Mouse (Mus musculus) limb, embryonic 14.5 days (tissue): ENCODE measurements around the gene Dhx32. TPM values are rescaled to one million over a fixed set of nuclear protein-coding genes. Genes with fewer than 3 reads are reported as not detected.

Source experiments
- ATAC-seq: fragments of 200-750 bp; cut with Nextera tagmentation; 2 replicates; pipeline ENCODE4 v1.8.0; 2017; ENCODE audit warnings: low read depth, moderate number of reproducible peaks, moderate TSS enrichment; ENCODE audit not compliant: low FRiP score
- DNase-seq: peaks from one replicate; pipeline ENCODE4 v3.0.0-alpha.2; 2015; ENCODE audit warnings: low spot score
- H3K27ac ChIP-seq: fragments of 300-500 bp; sonication (generic); replicated peaks from 2 replicates; pipeline ENCODE4 v1.5.1; 2014; ENCODE audit warnings: low read depth, mild to moderate bottlenecking, low read length, moderate library complexity, mixed read lengths
- H3K27me3 ChIP-seq: fragments of 300-500 bp; sonication (generic); 2 replicates; pipeline ENCODE4 v1.6.1; 2014; ENCODE audit warnings: low read length, mixed read lengths; ENCODE audit not compliant: control insufficient read depth, insufficient read depth
- H3K36me3 ChIP-seq: fragments of 300-500 bp; sonication (generic); 2 replicates; pipeline ENCODE4 v1.6.1; 2014; ENCODE audit warnings: mild to moderate bottlenecking, low read length, moderate library complexity, mixed read lengths; ENCODE audit not compliant: control insufficient read depth, insufficient read depth
- H3K4me1 ChIP-seq: fragments of 300-500 bp; sonication (generic); 2 replicates; pipeline ENCODE4 v1.6.1; 2014; ENCODE audit warnings: antibody characterized with exemption, low read length, mixed read lengths; ENCODE audit not compliant: control insufficient read depth, insufficient read depth
- H3K4me2 ChIP-seq: fragments of 300-500 bp; sonication (generic); replicated peaks from 2 replicates; pipeline ENCODE4 v1.6.1; 2014; ENCODE audit warnings: low read depth, mild to moderate bottlenecking, low read length, moderate library complexity; ENCODE audit not compliant: severe bottlenecking
- H3K4me3 ChIP-seq: fragments of 300-500 bp; sonication (generic); replicated peaks from 2 replicates; pipeline ENCODE4 v1.5.1; 2014; ENCODE audit warnings: low read length
- H3K9ac ChIP-seq: fragments of 300-500 bp; sonication (generic); 2 replicates; pipeline ENCODE4 v1.6.1; 2014; ENCODE audit warnings: mild to moderate bottlenecking, low read depth, low read length, moderate library complexity; ENCODE audit not compliant: severe bottlenecking
- H3K9me3 ChIP-seq: fragments of 300-500 bp; sonication (generic); 2 replicates; pipeline ENCODE4 v1.6.1; 2016; ENCODE audit warnings: low read length; ENCODE audit not compliant: control insufficient read depth
- POLR2A ChIP-seq: fragments of 200-500 bp; IDR thresholded peaks from 2 replicates; pipeline ENCODE4 v1.8.0; 2012; ENCODE audit warnings: inconsistent platforms, mild to moderate bottlenecking, moderate library complexity, borderline replicate concordance; ENCODE audit not compliant: insufficient read depth, insufficient read length; ENCODE audit errors: extremely low read depth
- WGBS: fragments of 180-500 bp; shearing (Covaris S2); extraction: QIAGEN DNeasy Blood & Tissue Kit; methylation state at CpG from one replicate; pipeline ENCODE4 v1.1.7; 2014; 5-methylcytosine and 5-hydroxymethylcytosine counted together
- polyA plus RNA-seq, 2 experiments: library from polyadenylated mRNA; depleted of rRNA in 1 of 2; stranded (reverse) in 1 of 2; unstranded in 1 of 2; fragments of >200 nt; fragmentation: Nextera tagmentation in 1 of 2; extraction: Ambion mirVana in 1 of 2; gene quantifications; 2 replicates each; pipeline versions ENCODE4 v1.2.1 to v1.2.3; 2012 to 2014

Gene Dhx32
- polyA plus RNA-seq, 2 experiments = 15.5 to 21.7 TPM

GRCm38 (mm10) chr7:133743611-133744010, 38.9 kb downstream of the Dhx32 start:
- H3K27ac ChIP-seq = no peak overlapping the region
- ATAC-seq (no peak), DNase-seq (peak; percentile 35)
- H3K4me2 ChIP-seq = no peak overlapping the region
- TF ChIP-seq POLR2A = no peak
- no peak overlapping the region for H3K4me3 ChIP-seq
- H3K27me3 ChIP-seq = no peaks in the 10 kb centered on the region
- no peaks in the 10 kb centered on the region for H3K9me3 ChIP-seq
- H3K4me1 ChIP-seq = no peaks in the 10 kb centered on the region; the same call in 1 of the 2 replicates
- peaks cover 7% of the 10 kb centered on the region; the same call in 1 of the 2 replicates for H3K36me3 ChIP-seq
- WGBS = 71% methylated on average over 4 of the region's 4 CpGs
- no peak overlapping the region for H3K9ac ChIP-seq

DNA sequence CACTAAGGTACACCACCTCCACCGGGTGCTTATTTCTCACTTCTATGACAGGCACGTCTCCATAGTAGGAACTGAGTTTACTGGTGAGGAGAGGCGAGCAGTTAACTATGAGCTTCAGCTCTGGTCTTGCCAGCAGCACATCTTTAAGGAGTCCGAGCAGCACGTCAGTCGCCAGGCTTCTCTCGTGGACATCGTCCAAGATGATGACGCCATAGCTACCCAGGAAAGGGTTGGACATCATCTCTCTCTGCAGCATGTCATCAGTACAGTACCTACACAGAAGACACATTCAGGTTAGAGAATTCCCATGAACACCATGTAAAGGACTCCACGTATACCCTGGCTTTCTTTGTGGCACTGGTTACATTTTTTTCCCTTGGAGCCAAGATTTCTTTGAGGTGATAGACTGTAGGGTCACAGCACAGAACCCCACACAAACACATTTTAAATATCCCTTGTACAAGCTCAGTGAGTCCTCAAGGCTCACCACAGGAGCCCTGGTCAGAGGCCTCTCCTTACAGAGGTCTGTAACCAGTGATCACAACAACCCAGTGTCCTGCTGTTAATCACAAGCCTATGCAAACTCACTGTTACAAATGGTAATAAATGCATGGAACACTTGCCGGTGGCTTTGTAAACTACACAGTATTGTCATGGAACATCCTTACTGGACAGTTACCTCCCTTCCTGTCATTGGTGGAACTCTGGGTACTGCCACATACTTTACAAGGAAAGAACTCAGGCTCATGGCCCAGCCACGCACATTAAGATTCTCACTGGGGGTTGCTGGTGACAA, 39.8 kb downstream of the Dhx32 start:
- no peak overlapping the region for H3K4me3 ChIP-seq
- no peak for DNase-seq
- H3K27me3 ChIP-seq = no peaks in the 10 kb centered on the region
- 89% methylated on average over 12 of the region's 12 CpGs for WGBS
- no peak overlapping the region for H3K9ac ChIP-seq
- H3K27ac ChIP-seq = no peak overlapping the region
- no peak overlapping the region for H3K4me2 ChIP-seq
- no peak for TF ChIP-seq POLR2A
- peaks cover 7% of the 10 kb centered on the region; the same call in 1 of the 2 replicates for H3K36me3 ChIP-seq
- no peaks in the 10 kb centered on the region for H3K9me3 ChIP-seq
- no peak for ATAC-seq
- H3K4me1 ChIP-seq = no peaks in the 10 kb centered on the region; the same call in 1 of the 2 replicates

DNA sequence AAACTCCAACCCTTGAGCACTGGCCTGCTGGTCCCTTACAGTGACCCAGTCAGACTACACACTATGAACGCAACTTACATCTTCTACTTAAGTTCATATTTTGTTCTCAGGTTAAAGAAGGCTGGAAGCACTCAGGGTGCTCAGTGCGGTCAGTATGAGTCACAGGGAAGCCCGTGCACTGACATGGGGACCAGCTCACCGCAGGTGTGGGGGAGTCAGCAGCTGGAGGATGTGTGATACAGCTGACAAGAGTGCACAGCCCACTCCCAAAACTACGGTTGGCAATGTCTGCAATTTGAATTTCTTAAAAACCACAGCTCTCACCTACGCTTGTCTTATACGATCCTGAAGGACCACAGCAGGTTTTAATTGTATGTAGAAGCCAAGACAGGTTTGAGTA, 42.0 kb downstream of the Dhx32 start:
- H3K27me3 ChIP-seq = no peaks in the 10 kb centered on the region
- TF ChIP-seq POLR2A = no peak
- H3K4me3 ChIP-seq = no peak overlapping the region
- WGBS = 79% methylated on average over 7 of the region's 7 CpGs
- no peaks in the 10 kb centered on the region; the same call in 1 of the 2 replicates for H3K4me1 ChIP-seq
- no peak overlapping the region for H3K27ac ChIP-seq
- ATAC-seq = no peak
- no peak for DNase-seq
- H3K4me2 ChIP-seq = no peak overlapping the region
- H3K9ac ChIP-seq = no peak overlapping the region
- H3K9me3 ChIP-seq = no peaks in the 10 kb centered on the region
- peaks cover 7% of the 10 kb centered on the region; the same call in 1 of the 2 replicates for H3K36me3 ChIP-seq

DNA sequence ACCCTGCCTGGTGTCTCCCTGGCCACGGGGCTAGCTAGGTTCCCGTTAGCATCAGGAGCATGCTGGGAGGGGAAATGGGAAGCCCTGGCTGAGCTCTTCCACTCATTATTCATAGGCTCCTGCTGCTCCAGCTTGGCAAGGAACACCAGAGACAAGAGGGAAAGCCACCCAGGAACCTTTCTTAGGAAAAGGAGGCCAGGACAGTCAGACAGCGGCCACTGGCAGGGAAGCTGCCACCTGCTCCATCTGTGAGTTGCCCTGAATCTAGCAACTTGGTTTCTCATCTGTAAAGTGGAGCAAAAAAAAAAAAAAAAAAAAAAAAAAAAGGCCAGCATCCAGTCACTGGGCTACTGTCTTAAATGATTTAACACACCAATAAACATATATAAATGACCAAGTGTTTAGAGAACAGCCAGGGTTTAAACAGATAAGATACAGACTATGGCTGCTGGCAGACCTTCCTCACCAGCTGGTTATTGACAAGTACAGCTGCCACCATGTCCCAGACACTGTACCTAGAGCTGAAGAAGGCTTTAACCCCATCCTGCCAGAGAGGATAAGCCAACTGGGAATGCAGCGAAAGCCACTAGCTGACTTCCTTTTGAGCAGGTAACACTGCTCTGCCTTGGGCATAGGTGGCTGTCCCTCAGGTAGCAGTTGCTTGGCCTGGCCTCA, 50.4 kb downstream of the Dhx32 start:
- WGBS = 66% methylated on average over 4 of the region's 4 CpGs
- H3K27me3 ChIP-seq = no peaks in the 10 kb centered on the region
- no peak for DNase-seq
- no peak for TF ChIP-seq POLR2A
- ATAC-seq = no peak
- no peaks in the 10 kb centered on the region for H3K9me3 ChIP-seq
- H3K4me2 ChIP-seq = no peak overlapping the region
- H3K36me3 ChIP-seq = peaks cover 6% of the 10 kb centered on the region; the same call in 1 of the 2 replicates
- no peak overlapping the region for H3K4me3 ChIP-seq
- no peaks in the 10 kb centered on the region for H3K4me1 ChIP-seq
- no peak overlapping the region for H3K27ac ChIP-seq
- no peak overlapping the region for H3K9ac ChIP-seq

- Histone ChIP-seq H3K9ac (no peak overlapping the region), H3K9me3 (no peaks in the 10 kb centered on the region), H3K36me3 (peaks cover 6% of the 10 kb centered on the region; the same call in 1 of the 2 replicates), H3K4me2 (no peak overlapping the region), H3K27ac (no peak overlapping the region), H3K27me3 (no peaks in the 10 kb centered on the region), H3K4me3 (no peak overlapping the region), H3K4me1 (no peaks in the 10 kb centered on the region)
- TF ChIP-seq POLR2A = no peak
- no peak for ATAC-seq
- DNase-seq = no peak
- WGBS = 81% methylated on average over 11 of the region's 11 CpGs
Measured at GRCm38 (mm10) chr7:133730324-133731191, 52.0 kb downstream of the Dhx32 start.
